Mouse (Mus musculus) fibroblast of lung, adult 2 months (primary cell): Measurements from ENCODE around the gene Cenpi.
"Not testable (repeated sequence)": the region's sequence is repeated elsewhere in the genome, so short reads cannot be mapped to it uniquely, and the experiment has no call there.

Experiments used
- DNase-seq: peaks from one replicate; pipeline ENCODE4 v3.0.0-alpha.2; 2011; ENCODE audit warnings: low read depth

The Cenpi gene

DNA sequence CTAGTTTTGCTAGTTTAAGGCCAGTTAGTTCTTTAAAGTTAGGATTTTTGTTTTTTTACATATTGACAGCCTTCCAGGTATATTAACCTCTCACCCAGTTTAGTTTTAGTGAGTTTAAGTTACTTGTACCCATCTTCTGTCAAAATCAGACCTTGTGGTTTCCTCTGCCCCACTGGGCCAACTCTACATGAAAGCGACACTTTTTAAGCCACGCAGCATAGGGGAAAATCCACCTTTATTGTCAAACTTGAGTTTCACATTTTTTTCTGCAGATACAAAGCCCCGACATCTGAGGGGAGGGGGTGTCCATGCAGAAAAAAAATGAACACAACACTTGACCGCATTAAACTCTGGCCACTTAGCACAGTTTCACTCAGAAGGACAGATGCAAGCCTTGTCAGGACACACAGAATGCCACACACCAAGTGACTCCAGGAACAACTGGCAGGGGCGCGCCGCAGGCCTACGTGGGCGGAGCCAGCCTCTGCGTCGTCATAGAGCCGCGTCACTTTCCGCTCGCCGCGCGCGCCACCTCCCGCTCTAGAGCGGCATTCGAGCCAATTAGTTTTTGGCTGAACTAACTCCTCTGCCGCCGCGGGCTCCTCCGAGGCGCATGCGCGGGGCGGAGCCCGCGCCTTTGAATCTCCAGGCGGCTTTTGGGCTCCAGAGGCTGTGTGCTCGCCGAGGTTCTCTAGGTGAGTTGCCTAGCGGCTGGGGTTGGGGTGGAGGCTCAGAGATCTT, at the start of gene Cenpi:
TSS of gene Cenpi (plus strand) at position 551 of the 741 bp plus-strand sequence.
- DNase-seq = peak; percentile 57

- DNase-seq = no peak
Measured at GRCm38 (mm10) chrX:134261191-134261590, 46.7 kb upstream of the Cenpi start.

GRCm38 (mm10) chrX:134262129-134262528, 45.8 kb upstream of the Cenpi start:
- DNase-seq = no peak

GRCm38 (mm10) chrX:134275715-134276114, 32.2 kb upstream of the Cenpi start:
- no peak for DNase-seq

DNA sequence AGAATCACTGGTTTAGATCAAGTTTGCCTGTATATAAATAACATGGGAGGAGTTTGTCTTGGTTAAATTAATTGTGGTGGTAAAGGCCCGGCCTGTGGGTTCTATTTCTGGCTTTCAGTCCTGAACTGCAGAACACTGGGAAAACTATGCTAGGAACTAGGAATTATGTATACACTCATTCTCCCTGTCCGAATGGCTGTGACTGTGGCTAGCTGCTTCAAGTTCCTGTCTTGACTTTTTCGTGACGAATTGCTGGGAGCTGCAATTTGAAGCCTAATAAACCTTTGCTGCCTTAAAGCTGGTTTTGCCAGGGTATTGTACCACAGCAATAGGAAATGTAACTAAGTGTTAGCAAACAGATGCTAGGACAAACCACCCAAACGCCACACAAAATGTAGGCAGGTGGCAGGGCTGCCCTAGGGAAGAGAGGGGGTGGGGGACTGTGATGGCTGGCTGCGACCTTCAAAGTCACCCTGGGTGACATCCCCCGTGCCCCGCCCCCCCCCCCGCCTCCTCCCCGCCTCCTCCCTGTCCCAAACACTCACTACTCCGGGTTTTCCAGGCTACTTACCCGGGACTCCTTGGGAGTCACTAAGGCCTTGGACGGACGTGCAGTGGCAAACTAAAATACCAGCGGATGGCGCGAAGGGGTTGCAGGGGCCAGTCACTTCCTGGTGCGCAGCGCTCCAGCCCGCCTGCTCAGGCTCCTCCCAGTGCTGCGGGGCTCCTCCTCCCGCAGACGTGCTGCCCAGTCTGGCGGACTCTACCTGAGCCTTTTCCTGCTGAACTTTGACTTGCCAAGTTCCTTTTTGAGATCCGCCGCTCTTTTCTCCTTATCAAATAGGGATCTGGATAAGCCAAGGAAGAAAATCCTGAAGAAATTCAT, 31.4 kb upstream of the Cenpi start, which contains the start of gene Trmt2b:
TSS of gene Trmt2b (minus strand) at position 710 of the 886 bp plus-strand sequence.
- peak; percentile 32 for DNase-seq

- no peak for DNase-seq
Measured at GRCm38 (mm10) chrX:134280531-134280930, 27.4 kb upstream of the Cenpi start.

- DNase-seq = no peak
Measured at GRCm38 (mm10) chrX:134285102-134285501, 22.8 kb upstream of the Cenpi start.

- DNase-seq = no peak
Measured at GRCm38 (mm10) chrX:134285791-134286190, 22.1 kb upstream of the Cenpi start.

- DNase-seq = no peak
Measured at GRCm38 (mm10) chrX:134287305-134287704, 20.6 kb upstream of the Cenpi start.

DNA sequence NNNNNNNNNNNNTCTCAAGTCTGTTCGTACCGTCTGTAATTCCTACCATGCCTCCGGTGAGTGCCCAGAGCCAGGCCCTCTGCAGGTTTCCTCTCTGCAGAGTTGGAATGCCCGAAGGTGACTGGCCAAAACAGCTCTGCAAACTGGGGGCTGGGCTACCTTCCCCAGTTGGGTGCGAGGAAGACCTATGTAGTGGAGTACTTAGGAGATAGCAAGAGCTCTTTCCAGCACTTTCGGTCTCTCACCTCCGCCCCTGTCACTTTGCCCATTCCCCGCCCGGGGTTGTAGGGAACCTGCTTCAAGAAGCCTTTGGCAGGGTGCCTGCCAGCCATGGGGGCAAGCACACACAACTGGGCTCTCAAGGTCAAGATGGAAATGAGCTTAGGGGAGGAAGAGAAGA, 11.6 kb upstream of the Cenpi start:
- DNase-seq = no peak

- DNase-seq = no peak
Measured at GRCm38 (mm10) chrX:134296737-134297136, 11.1 kb upstream of the Cenpi start.

DNA sequence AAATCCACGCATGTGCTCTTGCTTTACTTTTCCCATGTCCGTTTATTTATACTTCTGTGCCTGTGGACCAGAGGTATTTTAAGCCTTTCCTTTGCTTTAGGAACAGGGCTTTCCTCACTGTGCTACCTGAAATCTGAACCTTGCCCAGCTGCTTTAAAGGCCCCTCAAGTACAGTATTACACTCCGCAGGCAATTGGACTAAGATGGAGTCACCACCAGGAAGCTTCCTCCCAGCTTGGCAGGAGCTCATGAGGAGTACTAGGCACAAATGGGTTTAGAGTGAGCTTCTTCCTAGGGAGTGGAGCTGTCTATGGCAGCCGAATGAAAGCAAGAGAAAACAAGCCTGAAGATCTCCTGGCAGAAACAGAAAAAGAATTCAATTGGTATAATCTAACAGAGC, 10.7 kb upstream of the Cenpi start:
- no peak for DNase-seq

GRCm38 (mm10) chrX:134300219-134300618, 7.7 kb upstream of the Cenpi start:
- DNase-seq = no peak

- no peak for DNase-seq
Measured at GRCm38 (mm10) chrX:134303287-134303686, 4.6 kb upstream of the Cenpi start.

- no peak for DNase-seq
Measured at GRCm38 (mm10) chrX:134308275-134308634, 371 bp downstream of the Cenpi start.

GRCm38 (mm10) chrX:134311193-134311592, 3.3 kb downstream of the Cenpi start:
- DNase-seq = not testable (repeated sequence)

DNA sequence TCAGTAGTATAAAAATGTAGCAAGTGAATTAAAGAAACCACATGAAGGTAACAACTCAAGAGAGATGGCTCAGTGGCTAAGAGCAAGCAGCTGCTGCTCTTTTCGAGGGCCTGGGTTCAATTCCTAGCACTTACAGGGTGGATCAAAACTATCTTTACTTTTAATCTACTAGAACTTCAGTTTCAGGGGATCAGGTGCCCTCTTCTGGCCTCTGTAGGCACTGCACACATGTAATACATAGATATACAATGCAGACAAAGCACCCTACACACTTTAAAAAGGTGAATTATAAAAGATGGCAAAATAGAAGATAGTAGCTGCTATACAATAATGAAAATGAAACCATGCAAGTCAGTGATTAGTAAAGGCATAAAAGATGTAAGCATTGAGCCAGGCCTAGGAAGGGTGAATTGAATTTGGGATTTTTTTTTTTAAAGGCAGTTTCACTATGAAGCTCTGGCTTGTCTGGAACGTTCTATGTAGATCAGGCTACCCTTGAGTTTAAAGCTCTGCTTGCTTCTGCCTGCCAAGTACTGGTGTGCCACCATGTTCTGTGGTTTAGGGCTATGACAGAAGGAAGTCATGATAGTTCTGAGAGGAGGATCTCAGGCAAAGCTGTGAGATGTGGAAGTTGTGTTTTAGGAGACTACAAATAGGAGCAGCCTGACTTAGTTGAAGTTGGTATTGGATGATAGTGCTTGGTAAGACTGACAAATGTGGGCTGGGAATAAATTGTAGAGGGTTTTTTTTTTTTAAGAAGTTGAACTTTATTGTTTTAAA, 11.5 kb downstream of the Cenpi start:
- no peak for DNase-seq

DNA sequence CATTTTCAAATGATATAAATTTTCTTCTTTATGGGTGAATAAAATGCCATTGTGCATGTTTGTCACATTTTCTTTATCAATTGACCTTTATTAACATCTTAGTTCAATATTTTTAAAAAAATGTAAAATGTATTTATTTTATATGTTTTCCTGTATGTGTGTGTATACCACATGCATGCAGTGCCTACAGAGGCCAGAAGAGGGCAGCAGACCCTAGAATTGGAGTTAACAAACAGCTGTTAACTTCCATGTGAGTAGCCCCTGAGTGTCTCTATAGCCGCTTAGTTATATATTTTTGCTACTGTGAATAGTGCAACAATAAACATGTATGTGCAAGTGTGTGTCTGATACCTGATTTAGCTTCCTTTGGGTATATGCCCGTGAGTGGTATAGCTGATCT, 25.4 kb downstream of the Cenpi start:
- no peak for DNase-seq

- no peak for DNase-seq
Measured at GRCm38 (mm10) chrX:134342735-134343134, 34.9 kb downstream of the Cenpi start.

GRCm38 (mm10) chrX:134350205-134350604, 42.3 kb downstream of the Cenpi start:
- no peak for DNase-seq

DNA sequence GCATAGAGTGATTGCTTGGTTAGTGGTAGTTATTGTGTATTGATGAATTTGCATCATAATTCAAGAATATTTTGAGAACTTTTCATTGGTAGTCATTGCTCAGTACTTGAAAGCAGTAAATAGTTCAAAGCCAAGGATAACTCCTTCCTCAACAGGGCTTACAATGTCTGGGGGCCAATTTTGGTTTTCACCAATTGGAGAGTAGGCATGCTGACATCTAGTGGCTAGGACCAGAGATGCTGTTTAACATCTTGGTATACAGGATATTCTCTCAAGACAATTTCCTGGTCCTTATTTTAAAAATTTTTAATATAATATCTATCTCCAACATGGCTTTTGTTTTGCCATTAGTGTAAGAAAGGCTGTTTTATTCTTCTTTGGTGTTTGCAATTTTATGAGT, 46.0 kb downstream of the Cenpi start:
- DNase-seq = no peak

- DNase-seq = no peak
Measured at GRCm38 (mm10) chrX:134359336-134359735, 51.5 kb downstream of the Cenpi start.
